Comparison of ENCODE assay signal across 8 mouse cellular contexts in genomic region chr13:3537594-3538222, GRCm38 (mm10). TPM values are rescaled to one million over a fixed set of nuclear protein-coding genes. Genes with fewer than 3 reads are reported as not detected.
DNase-seq lines count a peak whose midpoint lies in the region; ATAC-seq lines count a peak whose summit lies in the region.

TSS of gene Gdi2 (plus strand) at chr13:3538063.

- H3K4me3 ChIP-seq in intestine, embryonic 14.5 days (ENCODE audit: low read depth, low read length): peak within 1 kb of the TSS; percentile 67

- ATAC-seq in intestine, embryonic 14.5 days (replicated peaks; ENCODE audit: low FRiP score, low TSS enrichment, low read depth): peak; percentile 97

- H3K4me2 ChIP-seq in intestine, embryonic 14.5 days (ENCODE audit: low read length): peak within 1 kb of the TSS; percentile 70

- no peaks in the 10 kb centered on the region for H3K36me3 ChIP-seq in intestine, embryonic 14.5 days (ENCODE audit: control insufficient read depth, insufficient read depth, low read length)

- intact Hi-C loops in left cerebral cortex, postnatal 14 days (cut with DNase I): no loop called here

- peak within 1 kb of the TSS; percentile 91 for H3K9ac ChIP-seq in intestine, embryonic 14.5 days (ENCODE audit: low read length)

- peak; percentile 96 to 98 for DNase-seq in adrenal gland, adult (ENCODE audit: inconsistent age in 2 of 2, low spot score in 1 of 2)
- DNase-seq in embryo, embryonic 10.5 days (ENCODE audit: low spot score): peak; percentile 98
- DNase-seq in gastrocnemius, postnatal 25 days: peak; percentile 97
- DNase-seq in intestine, embryonic 14.5 days (ENCODE audit: low spot score): peak; percentile 99
- peak; percentile 95 to 96 for DNase-seq in left cerebral cortex, postnatal 14 days (ENCODE audit: low spot score in 2 of 2)
- DNase-seq in mesoderm, embryonic 11.5 days (ENCODE audit: low read depth, low spot score): peak; percentile 99
- peak; percentile 84 to 92 for DNase-seq in right cerebral cortex, postnatal 36 days (ENCODE audit: low spot score in 2 of 2)
- peak; percentile 97 for DNase-seq in yolk sac, embryonic 10.5 days (ENCODE audit: low spot score)

- 0% methylated on average over 37 of the region's 47 CpGs for WGBS in intestine, embryonic 14.5 days

- H3K27me3 ChIP-seq in intestine, embryonic 14.5 days (replicated peaks; ENCODE audit: control insufficient read depth, insufficient read depth, low read length): no peaks in the 10 kb centered on the region

- peaks cover 4% of the 10 kb centered on the region; the same call in 1 of the 2 replicates for H3K9me3 ChIP-seq in intestine, embryonic 14.5 days (ENCODE audit: control insufficient read depth, low read length)

- peaks cover 18% of the 10 kb centered on the region for H3K4me1 ChIP-seq in intestine, embryonic 14.5 days (replicated peaks; ENCODE audit: control insufficient read depth, insufficient read depth, low read length)

- H3K27ac ChIP-seq in intestine, embryonic 14.5 days (ENCODE audit: low read depth): peak within 1 kb of the TSS; percentile 97

RNA-seq across cellular contexts. Expression of gene Gdi2, which starts in this region (rescaled TPM):
- total RNA-seq in gastrocnemius, postnatal 25 days (2021): 100 to 1,000 TPM; 130 to 167 TPM
- polyA plus RNA-seq in intestine, embryonic 14.5 days (2014; fragmentation: Nextera tagmentation; extraction: Ambion mirVana): 448 TPM in 2 replicates
- 100 to 1,000 TPM; 299 to 307 TPM for total RNA-seq in left cerebral cortex, postnatal 14 days (2021)

Comparison
In these comparisons a context has a peak if more than half of its experiments do, and no peak if none do; other contexts are left out.
1. Peak in every context shown above with its lines: DNase-seq, ATAC-seq, H3K4me3 ChIP-seq and H3K27ac ChIP-seq.